Mouse (Mus musculus): ENCODE measurements at regions not wholly inside any gene's neighbourhood (a gene's known extent, or its start where the extent isn't known, plus 50 kb on each side); places are given as distances from the start of the nearest gene placed in this dataset.

GRCm38 (mm10) chr1:152241026-152241425 is 145.5 kb downstream of the Tsen15 start:
- no peak for DNase-seq

- no peak for DNase-seq
These were observed 147.1 kb downstream of the Tsen15 start for GRCm38 (mm10) chr1:152239376-152239775.

- DNase-seq: no peak
These were observed 145.4 kb upstream of the 1700025G04Rik start for GRCm38 (mm10) chr1:152235212-152235792.

GRCm38 (mm10) chr1:152234716-152235115 is 144.8 kb upstream of the 1700025G04Rik start:
- no peak for DNase-seq

- no peak for DNase-seq
These were observed 141.8 kb upstream of the 1700025G04Rik start for GRCm38 (mm10) chr1:152231717-152232202.

GRCm38 (mm10) chr1:152229709-152230108 is 139.8 kb upstream of the 1700025G04Rik start:
- no peak for DNase-seq

- DNase-seq: no peak
These were observed 136.1 kb upstream of the 1700025G04Rik start for GRCm38 (mm10) chr1:152226049-152226448.

GRCm38 (mm10) chr1:152223666-152224065 is 133.7 kb upstream of the 1700025G04Rik start:
- no peak for DNase-seq

GRCm38 (mm10) chr1:152220804-152221565 is 131.1 kb upstream of the 1700025G04Rik start:
- DNase-seq: no peak

- peak; percentile 23 for DNase-seq
These were observed 129.8 kb upstream of the 1700025G04Rik start for GRCm38 (mm10) chr1:152219752-152220151.

- peak; percentile 19 for DNase-seq
These were observed 127.5 kb upstream of the 1700025G04Rik start for GRCm38 (mm10) chr1:152217404-152217803.

GRCm38 (mm10) chr1:152214376-152214775 is 124.5 kb upstream of the 1700025G04Rik start:
- DNase-seq: no peak

GRCm38 (mm10) chr1:152203187-152203586 is 113.3 kb upstream of the 1700025G04Rik start:
- no peak for DNase-seq

GRCm38 (mm10) chr1:152188700-152189099 is 98.8 kb upstream of the 1700025G04Rik start:
- DNase-seq: no peak

- DNase-seq: no peak
These were observed 95.0 kb upstream of the 1700025G04Rik start for GRCm38 (mm10) chr1:152184956-152185355.

- peak; percentile 67 for DNase-seq
These were observed 86.5 kb upstream of the 1700025G04Rik start for GRCm38 (mm10) chr1:152176267-152176970.

- no peak for DNase-seq
These were observed 85.8 kb upstream of the 1700025G04Rik start for GRCm38 (mm10) chr1:152175691-152176090.

GRCm38 (mm10) chr1:152174464-152174863 is 84.5 kb upstream of the 1700025G04Rik start:
- no peak for DNase-seq

GRCm38 (mm10) chr1:152171034-152171790 is 81.3 kb upstream of the 1700025G04Rik start:
- no peak for DNase-seq

GRCm38 (mm10) chr1:152170583-152170982 is 80.7 kb upstream of the 1700025G04Rik start:
- DNase-seq: no peak

- no peak for DNase-seq
These were observed 79.6 kb upstream of the 1700025G04Rik start for GRCm38 (mm10) chr1:152169508-152169907.

- DNase-seq: peak; percentile 84
These were observed 78.4 kb upstream of the 1700025G04Rik start for GRCm38 (mm10) chr1:152168284-152168683.

All from adrenal gland, postnatal 10 days (tissue).